Mouse (Mus musculus): ENCODE data around the gene Kcnrg. TPM values are rescaled to one million over a fixed set of nuclear protein-coding genes. Genes with fewer than 3 reads are reported as not detected.
"Not testable (repeated sequence)": the region's sequence is repeated elsewhere in the genome, so short reads cannot be mapped to it uniquely, and the experiment has no call there.

Kcnrg gene
- polyA plus RNA-seq, 1 experiment: 0.30 TPM

DNA sequence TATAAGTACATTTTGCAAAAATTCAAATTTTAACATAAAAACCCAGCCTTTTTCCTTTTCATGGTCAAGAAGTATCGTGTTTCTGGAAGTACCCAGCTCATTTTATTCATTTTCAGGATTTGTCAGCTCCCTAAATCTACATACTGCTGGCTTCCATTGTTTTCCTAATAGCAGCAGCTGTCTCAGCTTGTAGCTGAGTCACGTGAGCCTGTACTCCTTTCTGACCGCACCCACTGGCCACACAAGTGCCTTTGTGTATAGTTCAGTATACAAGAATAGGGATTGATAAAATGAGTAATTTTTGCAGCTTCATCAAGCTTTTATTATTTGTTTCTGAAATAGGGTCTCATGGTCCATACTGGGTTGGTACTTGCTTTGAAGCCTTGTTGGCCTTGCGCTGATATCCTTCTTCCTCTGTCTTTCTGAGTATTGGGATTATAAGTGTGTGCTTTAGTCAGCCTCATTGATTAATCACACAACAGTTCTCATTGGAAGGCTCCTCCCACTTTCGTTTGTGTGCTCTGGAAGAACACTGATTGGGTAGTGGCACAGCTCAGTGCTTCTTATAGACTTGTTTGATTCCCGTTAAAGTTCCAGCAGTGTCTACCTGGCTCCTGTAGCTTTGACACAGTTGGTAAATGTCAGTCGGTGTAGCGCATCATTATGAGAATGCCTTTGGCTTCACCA is 4.0 kb upstream of the Kcnrg start:
- no peak for TF ChIP-seq POLR2A (IDR thresholded peaks at IDR 0.05; ENCODE audit: control insufficient read depth, low read depth, low read length)
- TF ChIP-seq CTCF (IDR thresholded peaks at IDR 0.05; ENCODE audit: control insufficient read depth, insufficient read depth, insufficient replicate concordance, low read depth, low read length): no peak
- H3K4me3 ChIP-seq (ENCODE audit: control insufficient read depth, low read depth, low read length): no peak overlapping the region
- no peaks in the 10 kb centered on the region for H3K27me3 ChIP-seq (ENCODE audit: control insufficient read depth, insufficient read depth, low read length)
- peaks cover 3% of the 10 kb centered on the region for H3K4me1 ChIP-seq (ENCODE audit: control insufficient read depth, insufficient read depth, low read length)
- H3K27ac ChIP-seq (ENCODE audit: control insufficient read depth, insufficient read depth, low read depth, low read length): no peak overlapping the region
- no peaks in the 10 kb centered on the region; the same call in 1 of the 2 replicates for H3K36me3 ChIP-seq (ENCODE audit: control insufficient read depth, insufficient read depth, low read length)

GRCm38 (mm10) chr14:61604081-61604480 is 3.2 kb upstream of the Kcnrg start:
- Histone ChIP-seq H3K4me3 (ENCODE audit: control insufficient read depth, low read depth, low read length) (no peak overlapping the region), H3K27ac (ENCODE audit: control insufficient read depth, insufficient read depth, low read depth, low read length) (no peak overlapping the region), H3K36me3 (ENCODE audit: control insufficient read depth, insufficient read depth, low read length) (no peaks in the 10 kb centered on the region; the same call in 1 of the 2 replicates), H3K27me3 (ENCODE audit: control insufficient read depth, insufficient read depth, low read length) (no peaks in the 10 kb centered on the region), H3K4me1 (ENCODE audit: control insufficient read depth, insufficient read depth, low read length) (peaks cover 3% of the 10 kb centered on the region)
- no peak for TF ChIP-seq POLR2A (IDR thresholded peaks at IDR 0.05; ENCODE audit: control insufficient read depth, low read depth, low read length)
- TF ChIP-seq CTCF (IDR thresholded peaks at IDR 0.05; ENCODE audit: control insufficient read depth, insufficient read depth, insufficient replicate concordance, low read depth, low read length): no peak

- H3K27me3 ChIP-seq (ENCODE audit: control insufficient read depth, insufficient read depth, low read length); H3K36me3 ChIP-seq (ENCODE audit: control insufficient read depth, insufficient read depth, low read length); H3K4me3 ChIP-seq (ENCODE audit: control insufficient read depth, low read depth, low read length); H3K27ac ChIP-seq (ENCODE audit: control insufficient read depth, insufficient read depth, low read depth, low read length); H3K4me1 ChIP-seq (ENCODE audit: control insufficient read depth, insufficient read depth, low read length): not testable (repeated sequence)
These were observed 1.2 kb upstream of the Kcnrg start for GRCm38 (mm10) chr14:61606088-61606487.

GRCm38 (mm10) chr14:61611766-61612165 is 4.5 kb downstream of the Kcnrg start:
- no peaks in the 10 kb centered on the region for H3K4me1 ChIP-seq (ENCODE audit: control insufficient read depth, insufficient read depth, low read length)
- no peaks in the 10 kb centered on the region for H3K27me3 ChIP-seq (ENCODE audit: control insufficient read depth, insufficient read depth, low read length)
- no peak overlapping the region for H3K4me3 ChIP-seq (ENCODE audit: control insufficient read depth, low read depth, low read length)
- H3K36me3 ChIP-seq (ENCODE audit: control insufficient read depth, insufficient read depth, low read length): no peaks in the 10 kb centered on the region; the same call in 1 of the 2 replicates
- H3K27ac ChIP-seq (ENCODE audit: control insufficient read depth, insufficient read depth, low read depth, low read length): no peak overlapping the region
- TF ChIP-seq POLR2A (IDR thresholded peaks at IDR 0.05; ENCODE audit: control insufficient read depth, low read depth, low read length) (no peak), CTCF (IDR thresholded peaks at IDR 0.05; ENCODE audit: control insufficient read depth, insufficient read depth, insufficient replicate concordance, low read depth, low read length) (no peak)

GRCm38 (mm10) chr14:61613319-61613718 is 6.1 kb downstream of the Kcnrg start:
- no peak for TF ChIP-seq POLR2A (IDR thresholded peaks at IDR 0.05; ENCODE audit: control insufficient read depth, low read depth, low read length)
- no peak for TF ChIP-seq CTCF (IDR thresholded peaks at IDR 0.05; ENCODE audit: control insufficient read depth, insufficient read depth, insufficient replicate concordance, low read depth, low read length)
- no peak overlapping the region for H3K4me3 ChIP-seq (ENCODE audit: control insufficient read depth, low read depth, low read length)
- H3K36me3 ChIP-seq (ENCODE audit: control insufficient read depth, insufficient read depth, low read length): no peaks in the 10 kb centered on the region
- H3K27ac ChIP-seq (ENCODE audit: control insufficient read depth, insufficient read depth, low read depth, low read length): no peak overlapping the region
- no peaks in the 10 kb centered on the region for H3K4me1 ChIP-seq (ENCODE audit: control insufficient read depth, insufficient read depth, low read length)
- H3K27me3 ChIP-seq (ENCODE audit: control insufficient read depth, insufficient read depth, low read length): no peaks in the 10 kb centered on the region

DNA sequence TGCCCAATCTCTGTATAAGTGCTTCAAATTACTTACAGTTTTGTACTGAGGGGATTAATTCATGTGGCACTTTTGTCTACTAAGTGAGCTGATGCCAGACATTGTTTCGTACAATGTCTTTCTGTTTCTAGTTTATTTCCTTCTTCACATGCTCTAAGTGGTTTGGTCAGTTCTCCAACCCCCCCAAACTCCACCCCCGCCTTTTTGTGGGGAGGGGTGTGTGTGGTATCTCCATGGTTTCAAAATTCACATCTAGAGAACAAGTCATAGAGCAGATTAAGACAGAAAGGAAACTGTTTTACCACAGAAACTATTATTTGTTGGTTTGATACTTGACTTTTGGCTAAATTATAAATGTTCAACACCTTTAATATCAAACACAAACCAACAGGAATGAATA is 13.1 kb downstream of the Kcnrg start:
- Histone ChIP-seq H3K27ac (ENCODE audit: control insufficient read depth, insufficient read depth, low read depth, low read length) (no peak overlapping the region), H3K4me3 (ENCODE audit: control insufficient read depth, low read depth, low read length) (no peak overlapping the region), H3K27me3 (ENCODE audit: control insufficient read depth, insufficient read depth, low read length) (no peaks in the 10 kb centered on the region), H3K4me1 (ENCODE audit: control insufficient read depth, insufficient read depth, low read length) (no peaks in the 10 kb centered on the region), H3K36me3 (ENCODE audit: control insufficient read depth, insufficient read depth, low read length) (no peaks in the 10 kb centered on the region)
- TF ChIP-seq CTCF (IDR thresholded peaks at IDR 0.05; ENCODE audit: control insufficient read depth, insufficient read depth, insufficient replicate concordance, low read depth, low read length): no peak
- no peak for TF ChIP-seq POLR2A (IDR thresholded peaks at IDR 0.05; ENCODE audit: control insufficient read depth, low read depth, low read length)

DNA sequence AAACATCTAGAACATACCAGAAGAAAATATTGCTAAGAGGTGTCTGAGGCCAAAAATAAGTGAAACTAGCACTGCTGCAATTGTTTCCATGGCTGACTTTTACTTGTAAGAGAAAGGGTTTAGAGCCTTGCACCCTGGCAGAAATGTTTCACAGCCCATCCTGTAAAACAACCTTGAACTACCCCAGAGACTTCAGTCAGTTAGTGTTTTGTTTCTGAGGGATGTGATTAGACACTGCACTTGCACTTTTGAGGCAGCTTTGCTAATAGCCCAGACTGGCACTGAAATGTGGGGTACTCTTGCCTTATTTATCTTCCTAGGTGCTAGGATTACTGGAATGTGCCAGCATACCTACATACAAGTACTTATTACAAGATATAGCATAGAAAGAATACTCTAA is 28.7 kb downstream of the Kcnrg start:
- Histone ChIP-seq H3K27me3 (ENCODE audit: control insufficient read depth, insufficient read depth, low read length) (no peaks in the 10 kb centered on the region), H3K4me1 (ENCODE audit: control insufficient read depth, insufficient read depth, low read length) (no peaks in the 10 kb centered on the region), H3K4me3 (ENCODE audit: control insufficient read depth, low read depth, low read length) (no peak overlapping the region), H3K27ac (ENCODE audit: control insufficient read depth, insufficient read depth, low read depth, low read length) (no peak overlapping the region), H3K36me3 (ENCODE audit: control insufficient read depth, insufficient read depth, low read length) (no peaks in the 10 kb centered on the region)
- TF ChIP-seq POLR2A (IDR thresholded peaks at IDR 0.05; ENCODE audit: control insufficient read depth, low read depth, low read length) (no peak), CTCF (IDR thresholded peaks at IDR 0.05; ENCODE audit: control insufficient read depth, insufficient read depth, insufficient replicate concordance, low read depth, low read length) (no peak)

GRCm38 (mm10) chr14:61642668-61643067 is 35.4 kb downstream of the Kcnrg start:
- no peak overlapping the region for H3K27ac ChIP-seq (ENCODE audit: control insufficient read depth, insufficient read depth, low read depth, low read length)
- no peaks in the 10 kb centered on the region for H3K36me3 ChIP-seq (ENCODE audit: control insufficient read depth, insufficient read depth, low read length)
- H3K4me3 ChIP-seq (ENCODE audit: control insufficient read depth, low read depth, low read length): no peak overlapping the region
- no peaks in the 10 kb centered on the region for H3K27me3 ChIP-seq (ENCODE audit: control insufficient read depth, insufficient read depth, low read length)
- H3K4me1 ChIP-seq (ENCODE audit: control insufficient read depth, insufficient read depth, low read length): no peaks in the 10 kb centered on the region
- TF ChIP-seq CTCF (IDR thresholded peaks at IDR 0.05; ENCODE audit: control insufficient read depth, insufficient read depth, insufficient replicate concordance, low read depth, low read length) (no peak), POLR2A (IDR thresholded peaks at IDR 0.05; ENCODE audit: control insufficient read depth, low read depth, low read length) (no peak)
